Mouse (Mus musculus) C2C12 (cell line): ENCODE results near the gene Ezr. TPM values are rescaled to one million over a fixed set of nuclear protein-coding genes. Genes with fewer than 3 reads are reported as not detected.

Experiments
- H3K27me3 ChIP-seq: one replicate; pipeline ENCODE4 v1.6.1; 2011; ENCODE audit not compliant: control insufficient read depth, insufficient read depth, insufficient read length
- H3K36me3 ChIP-seq: one replicate; pipeline ENCODE4 v1.6.1; 2011; ENCODE audit not compliant: control insufficient read depth, insufficient read depth
- H3K4me3 ChIP-seq: one replicate; pipeline ENCODE4 v1.5.1; 2011; ENCODE audit warnings: mild to moderate bottlenecking, control low read depth; ENCODE audit not compliant: poor library complexity, insufficient read depth, severe bottlenecking
- H3K79me2 ChIP-seq: one replicate; pipeline ENCODE4 v1.6.1; 2011; ENCODE audit not compliant: control insufficient read depth, insufficient read depth
- H3K79me3 ChIP-seq: one replicate; pipeline ENCODE4 v1.6.1; 2011; ENCODE audit warnings: low read depth, control low read depth
- H3ac ChIP-seq: one replicate; pipeline ENCODE3; 2011; ENCODE audit warnings: low read depth; ENCODE audit not compliant: control insufficient read depth, insufficient read length
- CEBPB ChIP-seq: IDR thresholded peaks from one replicate; pipeline ENCODE4 v1.6.1; 2011; ENCODE audit warnings: low read depth, mild to moderate bottlenecking, control low read depth, moderate library complexity
- CTCF ChIP-seq: IDR thresholded peaks from one replicate; pipeline ENCODE4 v1.5.1; 2011; ENCODE audit not compliant: control insufficient read depth, insufficient read depth, insufficient read length
- FOSL1 ChIP-seq: IDR thresholded peaks from one replicate; pipeline ENCODE4 v1.8.0; 2011; ENCODE audit warnings: mild to moderate bottlenecking, low read length; ENCODE audit not compliant: poor library complexity, insufficient read depth, severe bottlenecking
- MAX ChIP-seq: IDR thresholded peaks from one replicate; pipeline ENCODE4 v1.6.1; 2011; ENCODE audit warnings: mild to moderate bottlenecking, control low read depth
- MYOD1 ChIP-seq: IDR thresholded peaks from one replicate; pipeline ENCODE4 v1.6.1; 2011; ENCODE audit warnings: low read depth; ENCODE audit not compliant: control insufficient read depth, insufficient read length
- MYOG ChIP-seq: IDR thresholded peaks from one replicate; pipeline ENCODE4 v1.6.1; 2011; ENCODE audit not compliant: control insufficient read depth, insufficient read length; ENCODE audit errors: extremely low read depth
- USF1 ChIP-seq: IDR thresholded peaks from one replicate; pipeline ENCODE4 v1.6.1; 2011; ENCODE audit warnings: low read depth, mild to moderate bottlenecking, control low read depth, moderate library complexity
- long read RNA-seq, 2 experiments: library from polyadenylated mRNA; unstranded; transcript quantifications; one replicate each; pipeline ENCODE4 v2.0.0; 2019 to 2020
- polyA plus RNA-seq: library from polyadenylated mRNA; unstranded; fragments of >200 nt; fragmentation: generic; extraction: Trizol; gene quantifications from one replicate; pipeline ENCODE4 v1.2.1, GENCODE M21; 2012; ENCODE audit warnings: missing spikeins

Ezr gene
- 78.7 TPM for polyA plus RNA-seq
- long read RNA-seq, experiment 1, transcript Ezr-201 (13 exons, 3,164 nt): major isoform, 64 of 87 reads
- long read RNA-seq, experiment 1, partial matches to known transcripts: 11 of 87 reads
- long read RNA-seq, experiment 1, other reads (novel, unspliced or antisense): 12 of 87 reads
- long read RNA-seq, experiment 2, transcript Ezr-201 (13 exons, 3,164 nt): major isoform, 1,189 of 1,261 reads
- long read RNA-seq, experiment 2, partial matches to known transcripts: 26 of 1,261 reads
- long read RNA-seq, experiment 2, other reads (novel, unspliced or antisense): 46 of 1,261 reads

GRCm38 (mm10) chr17:6782611-6783005 is at the start of gene Ezr:
Gene Ezr (minus strand): TSS chr17:6782784.
- Histone ChIP-seq H3K79me2 (peaks cover 51% of the 10 kb centered on the region), H3K27me3 (no peaks in the 10 kb centered on the region), H3K79me3 (peaks cover 45% of the 10 kb centered on the region), H3ac (peak within 1 kb of the TSS; percentile 97), H3K36me3 (peaks cover 4% of the 10 kb centered on the region), H3K4me3 (peak within 1 kb of the TSS; percentile 94)
- TF ChIP-seq CEBPB (peak; percentile 15), MAX (no peak)

DNA sequence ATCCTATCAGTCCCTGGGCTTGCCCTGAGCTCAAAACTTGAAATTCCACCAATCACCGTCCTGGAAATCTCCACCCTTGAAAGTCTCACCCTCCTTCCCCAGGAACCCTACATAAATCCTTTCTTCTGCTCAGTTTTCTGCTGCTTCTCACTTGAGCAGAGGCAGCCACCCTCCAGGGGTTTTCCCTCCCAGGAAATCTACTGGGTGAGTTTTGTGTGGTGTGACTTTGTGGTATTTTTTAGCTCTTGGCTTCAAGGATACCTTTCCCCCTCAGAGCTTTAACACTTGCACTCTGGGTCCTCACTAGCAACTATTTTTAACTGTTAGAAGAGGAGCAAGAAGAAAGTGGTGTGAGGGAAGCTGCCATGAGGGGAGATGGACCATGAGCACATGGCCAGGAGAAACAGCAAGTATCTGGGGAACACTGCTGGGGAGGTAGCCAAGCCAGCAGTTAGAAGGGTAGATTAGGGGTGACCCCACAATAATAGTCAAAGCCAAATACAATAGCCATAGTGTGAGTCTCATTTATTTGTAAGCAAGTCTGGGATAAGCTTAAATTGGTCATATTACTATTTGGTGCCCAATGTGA is 47.5 kb upstream of the Ezr start:
- TF ChIP-seq MAX: no peak
- no peak for TF ChIP-seq MYOD1
- TF ChIP-seq CTCF: no peak
- TF ChIP-seq USF1: no peak
- TF ChIP-seq FOSL1: no peak
- TF ChIP-seq MYOG: no peak
- TF ChIP-seq CEBPB: no peak
- no peaks in the 10 kb centered on the region for H3K36me3 ChIP-seq
- H3K79me2 ChIP-seq: no peaks in the 10 kb centered on the region
- no peaks in the 10 kb centered on the region for H3K27me3 ChIP-seq
- no peaks in the 10 kb centered on the region for H3K79me3 ChIP-seq
- H3ac ChIP-seq: no peak overlapping the region
- no peak overlapping the region for H3K4me3 ChIP-seq

GRCm38 (mm10) chr17:6828531-6829150 is 46.1 kb upstream of the Ezr start:
- H3K4me3 ChIP-seq: peak overlapping the region; percentile 32
- H3K36me3 ChIP-seq: no peaks in the 10 kb centered on the region
- no peaks in the 10 kb centered on the region for H3K79me3 ChIP-seq
- TF ChIP-seq CTCF: no peak
- no peak for TF ChIP-seq MAX
- H3K27me3 ChIP-seq: no peaks in the 10 kb centered on the region
- H3K79me2 ChIP-seq: no peaks in the 10 kb centered on the region
- peak overlapping the region; percentile 98 for H3ac ChIP-seq

GRCm38 (mm10) chr17:6827740-6828461 is 45.3 kb upstream of the Ezr start:
- Histone ChIP-seq H3K4me3 (peak overlapping the region; percentile 32), H3ac (peak overlapping the region; percentile 98), H3K79me2 (no peaks in the 10 kb centered on the region), H3K27me3 (no peaks in the 10 kb centered on the region), H3K36me3 (no peaks in the 10 kb centered on the region), H3K79me3 (no peaks in the 10 kb centered on the region)
- TF ChIP-seq MAX (peak; percentile 71), FOSL1 (no peak), MYOD1 (peak; percentile 18), CTCF (no peak), CEBPB (peak; percentile 62), USF1 (no peak), MYOG (no peak)

DNA sequence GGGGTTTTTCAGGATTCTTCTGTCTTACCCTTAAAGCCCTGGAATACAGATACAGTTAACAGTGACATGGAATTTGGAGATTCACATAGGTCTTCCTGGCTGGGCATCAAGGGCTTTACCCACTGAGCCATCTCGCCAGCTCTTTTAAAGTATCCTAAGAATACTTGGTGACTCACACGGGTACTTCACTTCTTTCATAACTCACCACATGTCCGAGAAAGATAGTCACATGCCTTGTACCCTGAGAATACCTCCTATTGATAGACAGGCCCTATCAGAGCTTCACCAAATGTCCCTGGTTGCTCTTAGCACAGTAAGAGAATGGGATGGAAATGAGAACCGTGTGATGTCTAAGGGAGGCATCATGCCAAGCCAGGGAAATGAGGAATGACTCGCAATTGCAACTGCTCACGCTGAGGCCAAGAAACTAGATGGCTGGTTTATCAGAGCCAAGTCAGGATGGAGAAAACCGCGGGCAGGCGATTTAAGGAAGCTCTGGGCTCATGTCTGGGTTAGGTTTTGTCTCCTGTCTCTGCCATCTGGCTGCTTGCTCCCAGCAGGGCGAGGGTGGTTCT is 44.7 kb upstream of the Ezr start:
- no peaks in the 10 kb centered on the region for H3K79me3 ChIP-seq
- no peaks in the 10 kb centered on the region for H3K79me2 ChIP-seq
- peak overlapping the region; percentile 32 for H3K4me3 ChIP-seq
- H3K27me3 ChIP-seq: no peaks in the 10 kb centered on the region
- H3ac ChIP-seq: peak overlapping the region; percentile 78
- TF ChIP-seq CEBPB (peak; percentile 56), FOSL1 (no peak), MYOG (no peak), USF1 (peak; percentile 84), MYOD1 (no peak), MAX (peak; percentile 80)
- H3K36me3 ChIP-seq: no peaks in the 10 kb centered on the region
